Mouse (Mus musculus) heart, postnatal 0 days (tissue): ENCODE results near the gene Rad54l2.

ENCODE experiments used
- CTCF ChIP-seq: IDR thresholded peaks from 2 replicates; pipeline ENCODE4 v1.5.1; 2016; ENCODE audit warnings: antibody characterized with exemption, control low read depth, low read depth
- EP300 ChIP-seq: IDR thresholded peaks from 2 replicates; pipeline ENCODE4 v1.6.1; 2016; ENCODE audit warnings: antibody characterized with exemption, low read depth

GRCm38 (mm10) chr9:106685249-106686101, 103.5 kb downstream of the Rad54l2 start, which contains the start of gene Tex264:
- no peak for TF ChIP-seq CTCF
- no peak for TF ChIP-seq EP300
